Mouse (Mus musculus) urinary bladder, postnatal 0 days (tissue): Measurements from ENCODE around the gene Gm597. TPM values are rescaled to one million over a fixed set of nuclear protein-coding genes. Genes with fewer than 3 reads are reported as not detected.

Experiments used
- polyA plus RNA-seq: library from polyadenylated mRNA; unstranded; fragments of >200 nt; fragmentation: Nextera tagmentation; extraction: Ambion mirVana; gene quantifications from 2 replicates; pipeline ENCODE4 v1.2.1, GENCODE M21; 2015

The Gm597 gene
- polyA plus RNA-seq, result not detected in 2 replicates

DNA sequence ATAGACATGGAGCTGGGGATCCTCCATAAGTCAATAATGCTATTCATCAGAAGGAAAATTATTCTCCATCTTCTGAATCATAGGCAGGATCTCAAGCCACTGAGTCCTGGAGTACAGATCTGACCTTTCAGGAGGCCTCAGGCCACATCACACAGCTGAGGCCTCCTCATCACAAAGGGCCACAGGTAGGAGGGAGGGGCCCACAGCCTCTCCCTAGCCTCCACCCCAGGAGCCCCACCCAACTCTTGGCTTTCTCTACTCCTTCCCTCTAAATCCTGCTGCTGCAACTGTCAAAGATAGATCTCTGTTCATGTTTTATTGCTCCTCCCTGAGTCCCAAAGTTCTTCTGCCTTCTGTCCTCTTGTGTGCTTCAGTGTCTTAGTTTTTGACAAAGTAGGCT, at the start of gene Gm597:
Gene Gm597 (minus strand): TSS at position 101 of the 400 bp plus-strand sequence.

